Mouse (Mus musculus) ES-E14 (cell line): ENCODE results near the gene Gsc.

Source experiments
- HCFC1 ChIP-seq: IDR thresholded peaks from 2 replicates; pipeline ENCODE4 v1.6.1; 2012; ENCODE audit warnings: low read length, inconsistent platforms, borderline replicate concordance; ENCODE audit not compliant: insufficient read depth
- ZC3H11A ChIP-seq: IDR thresholded peaks from 2 replicates; pipeline ENCODE4 v1.6.1; 2012; ENCODE audit warnings: low read depth, mild to moderate bottlenecking, inconsistent platforms, low read length, borderline replicate concordance

- no peak for TF ChIP-seq HCFC1
- no peak for TF ChIP-seq ZC3H11A
These were observed at the start of gene Gsc for GRCm38 (mm10) chr12:104472601-104473424.
